Mouse (Mus musculus) neural tube, embryonic 14.5 days (tissue): ENCODE measurements around the gene Spg7. TPM values are rescaled to one million over a fixed set of nuclear protein-coding genes. Genes with fewer than 3 reads are reported as not detected.

Source experiments
- ATAC-seq: fragments of 200-750 bp; cut with Nextera tagmentation; 2 replicates; pipeline ENCODE4 v1.8.0; 2017; ENCODE audit warnings: low read depth, mild to moderate bottlenecking, moderate TSS enrichment, moderate library complexity
- H3K27ac ChIP-seq: fragments of 300-500 bp; sonication (generic); 2 replicates; pipeline ENCODE4 v1.5.1; 2014; ENCODE audit warnings: low read depth, mild to moderate bottlenecking, control low read depth, low read length, moderate library complexity, mixed read lengths
- H3K27me3 ChIP-seq: fragments of 300-500 bp; sonication (generic); 2 replicates; pipeline ENCODE4 v1.6.1; 2014; ENCODE audit warnings: low read length; ENCODE audit not compliant: control insufficient read depth, insufficient read depth
- H3K36me3 ChIP-seq: fragments of 300-500 bp; sonication (generic); 2 replicates; pipeline ENCODE4 v1.6.1; 2014; ENCODE audit warnings: low read length, mixed read lengths; ENCODE audit not compliant: control insufficient read depth, insufficient read depth
- H3K4me1 ChIP-seq: fragments of 300-500 bp; sonication (generic); 2 replicates; pipeline ENCODE4 v1.6.1; 2014; ENCODE audit warnings: low read length; ENCODE audit not compliant: control insufficient read depth, insufficient read depth
- H3K4me2 ChIP-seq: fragments of 300-500 bp; sonication (generic); 2 replicates; pipeline ENCODE4 v1.6.1; 2014; ENCODE audit warnings: mild to moderate bottlenecking, low read depth, low read length, control low read depth
- H3K4me3 ChIP-seq: fragments of 300-500 bp; sonication (generic); 2 replicates; pipeline ENCODE4 v1.5.1; 2014; ENCODE audit warnings: low read depth, low read length, control low read depth, mixed read lengths
- H3K9ac ChIP-seq: fragments of 300-500 bp; sonication (generic); replicated peaks from 2 replicates; pipeline ENCODE4 v1.6.1; 2014; ENCODE audit warnings: low read depth, mild to moderate bottlenecking, control low read depth, low read length, mixed read lengths
- H3K9me3 ChIP-seq: fragments of 300-500 bp; sonication (generic); 2 replicates; pipeline ENCODE4 v1.6.1; 2016; ENCODE audit warnings: low read length; ENCODE audit not compliant: control insufficient read depth
- WGBS: fragments of 180-500 bp; shearing (Covaris S2); extraction: QIAGEN DNeasy Blood & Tissue Kit; methylation state at CpG from one replicate; pipeline ENCODE4 v1.1.7; 2014; 5-methylcytosine and 5-hydroxymethylcytosine counted together
- microRNA-seq: library from miRNA; unstranded; fragments of <30 nt; microRNA quantifications from one replicate; pipeline ENCODE4, GENCODE M21; 2016
- polyA plus RNA-seq: library from polyadenylated mRNA; unstranded; fragments of >200 nt; fragmentation: Nextera tagmentation; extraction: Ambion mirVana; gene quantifications from 2 replicates; pipeline ENCODE4 v1.2.1, GENCODE M21; 2014

Gene Spg7
- polyA plus RNA-seq, 1 experiment from 2014 or later, result 43.4 TPM

DNA sequence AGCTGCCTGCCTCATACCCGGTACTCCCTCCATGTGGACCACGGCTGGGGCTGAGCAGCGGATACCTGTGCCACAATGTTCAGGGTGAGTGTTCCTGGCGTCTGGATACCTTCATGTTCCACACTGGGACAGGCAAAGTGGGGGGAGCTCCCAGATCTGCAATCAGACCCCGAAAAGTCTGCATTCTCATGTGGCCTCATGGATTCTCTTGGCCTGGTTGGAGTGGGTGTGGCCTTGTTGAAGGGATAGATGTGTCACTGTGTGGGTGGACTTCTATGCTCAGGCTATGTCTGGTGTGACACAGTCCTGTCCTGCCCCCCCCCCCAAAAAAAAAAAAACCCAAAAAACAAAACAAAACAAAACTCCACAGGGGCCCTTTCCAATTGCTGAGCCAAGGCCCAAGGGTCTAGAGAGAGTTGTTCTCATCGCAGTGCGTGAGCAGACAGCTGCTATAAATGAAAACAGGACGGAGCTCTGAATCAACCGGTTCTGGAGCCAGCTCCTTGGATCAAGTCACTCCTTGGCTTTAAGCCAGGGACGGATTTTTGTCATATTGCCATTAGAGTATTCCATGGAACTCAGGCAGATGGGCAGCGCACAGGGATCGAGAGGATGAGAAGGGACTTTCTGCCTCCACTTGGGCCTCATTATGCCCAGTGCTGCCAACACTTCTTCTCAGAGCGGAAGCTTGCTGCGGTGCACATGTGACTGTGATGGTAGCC is 79.2 kb downstream of the Spg7 start:
- no peaks in the 10 kb centered on the region for H3K9me3 ChIP-seq
- 75% methylated on average over 14 of the region's 14 CpGs for WGBS
- ATAC-seq, result no peak

DNA sequence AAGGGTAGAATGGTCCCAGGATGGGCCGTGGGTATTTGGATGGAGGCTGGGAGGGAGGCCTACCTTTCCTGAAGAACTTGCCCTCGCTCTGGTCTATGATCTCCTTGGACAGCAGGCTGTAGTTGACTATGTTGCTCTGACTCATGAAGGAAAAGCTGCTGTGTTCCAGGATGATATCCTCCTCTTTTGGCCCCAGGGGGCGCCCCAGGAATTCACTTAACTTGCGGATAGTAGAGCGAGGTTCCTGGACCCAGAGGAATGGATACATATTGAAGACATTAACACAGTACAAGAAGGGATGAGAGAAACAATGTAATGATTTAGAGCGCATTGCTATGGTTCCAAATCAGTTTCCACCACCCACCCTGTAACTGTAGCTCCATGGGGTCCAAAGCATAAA is 82.5 kb downstream of the Spg7 start:
- Histone ChIP-seq H3K27me3 (no peaks in the 10 kb centered on the region), H3K4me2 (no peak overlapping the region), H3K4me1 (no peaks in the 10 kb centered on the region), H3K4me3 (no peak overlapping the region), H3K9ac (no peak overlapping the region), H3K36me3 (no peaks in the 10 kb centered on the region), H3K27ac (no peak overlapping the region), H3K9me3 (no peaks in the 10 kb centered on the region)
- 56% methylated on average over 6 of the region's 6 CpGs for WGBS
- ATAC-seq, result no peak

More for the DNA sequence above, 79.2 kb downstream of the Spg7 start:
- Histone ChIP-seq H3K4me2 (no peak overlapping the region), H3K9ac (no peak overlapping the region), H3K36me3 (no peaks in the 10 kb centered on the region), H3K27me3 (no peaks in the 10 kb centered on the region), H3K27ac (no peak overlapping the region), H3K4me3 (no peak overlapping the region), H3K4me1 (no peaks in the 10 kb centered on the region)

DNA sequence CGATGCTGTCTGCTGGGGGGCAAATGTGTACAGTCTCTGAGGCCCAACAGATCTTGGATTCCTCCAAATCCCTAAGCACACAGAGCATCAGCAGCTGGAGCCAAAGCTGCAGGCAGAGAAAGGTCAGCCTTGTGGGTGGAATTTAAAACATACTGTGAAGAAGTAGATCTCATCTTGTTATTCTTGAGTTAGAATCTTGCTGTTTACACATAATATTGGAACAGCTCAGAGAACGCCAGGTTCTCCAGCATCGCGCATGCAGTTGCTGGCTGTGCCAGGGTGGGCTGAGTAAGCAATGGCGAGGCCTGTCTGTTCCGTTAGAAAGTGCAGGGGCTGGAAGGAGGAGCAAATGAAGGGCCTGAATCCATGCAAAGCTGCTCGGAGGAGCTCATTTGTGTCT is 83.6 kb downstream of the Spg7 start:
- WGBS, result 80% methylated on average over 7 of the region's 7 CpGs
- no peak for ATAC-seq
- no peak overlapping the region for H3K4me2 ChIP-seq
- no peaks in the 10 kb centered on the region for H3K36me3 ChIP-seq
- H3K9ac ChIP-seq, result no peak overlapping the region
- H3K4me1 ChIP-seq, result no peaks in the 10 kb centered on the region
- no peak overlapping the region for H3K4me3 ChIP-seq
- no peaks in the 10 kb centered on the region for H3K9me3 ChIP-seq
- no peaks in the 10 kb centered on the region for H3K27me3 ChIP-seq
- no peak overlapping the region for H3K27ac ChIP-seq

Small RNAs within 50 kb of the gene (microRNA-seq; reads per million reads assigned to microRNA genes)
- gene Mir7079, result not detected
- gene Mir7080, result not detected

Other genes with a start within 250 kb of the Spg7 start
- gene Cdh15, start 215.0 kb upstream of the Spg7 start, polyA plus RNA-seq, result 1.4 and 2.2 TPM in 2 replicates
- gene Ankrd11, start 20.7 kb upstream of the Spg7 start, polyA plus RNA-seq, result 43.8 and 46.5 TPM in 2 replicates
- gene Rpl13, start 39.4 kb downstream of the Spg7 start, polyA plus RNA-seq, result 775 and 913 TPM in 2 replicates
- gene Cpne7, start 54.4 kb downstream of the Spg7 start, polyA plus RNA-seq, result 1.5 and 1.8 TPM in 2 replicates
- gene Sult5a1, start 95.4 kb downstream of the Spg7 start, polyA plus RNA-seq, result 0.80 and 1.9 TPM in 2 replicates
- not detected in 2 replicates for gene Dpep1, start 123.3 kb downstream of the Spg7 start, polyA plus RNA-seq
- gene Chmp1a, start 149.8 kb downstream of the Spg7 start, polyA plus RNA-seq, result 123 and 147 TPM in 2 replicates
- 6.0 and 6.5 TPM in 2 replicates for gene Spata33, start 149.9 kb downstream of the Spg7 start, polyA plus RNA-seq
- gene Cdk10, start 161.9 kb downstream of the Spg7 start, polyA plus RNA-seq, result 43.6 and 45.2 TPM in 2 replicates
- gene Spata2l, start 173.3 kb downstream of the Spg7 start, polyA plus RNA-seq, result 7.0 and 7.3 TPM in 2 replicates
- gene Zfp276, start 191.3 kb downstream of the Spg7 start, polyA plus RNA-seq, result 17.1 and 18.6 TPM in 2 replicates
- gene Vps9d1, start 191.4 kb downstream of the Spg7 start, polyA plus RNA-seq, result 63.7 and 65.8 TPM in 2 replicates